Mouse (Mus musculus): ENCODE results near the gene Bckdhb. TPM values are rescaled to one million over a fixed set of nuclear protein-coding genes. Genes with fewer than 3 reads are reported as not detected.
A peak's percentile ranks its signal among the peaks of the same experiment; 100 is the strongest.
"Not testable (repeated sequence)": the region's sequence is repeated elsewhere in the genome, so short reads cannot be mapped to it uniquely, and the experiment has no call there.

The Bckdhb gene
- polyA plus RNA-seq, 1 experiment from 2014 or later, result 54.8 TPM

DNA sequence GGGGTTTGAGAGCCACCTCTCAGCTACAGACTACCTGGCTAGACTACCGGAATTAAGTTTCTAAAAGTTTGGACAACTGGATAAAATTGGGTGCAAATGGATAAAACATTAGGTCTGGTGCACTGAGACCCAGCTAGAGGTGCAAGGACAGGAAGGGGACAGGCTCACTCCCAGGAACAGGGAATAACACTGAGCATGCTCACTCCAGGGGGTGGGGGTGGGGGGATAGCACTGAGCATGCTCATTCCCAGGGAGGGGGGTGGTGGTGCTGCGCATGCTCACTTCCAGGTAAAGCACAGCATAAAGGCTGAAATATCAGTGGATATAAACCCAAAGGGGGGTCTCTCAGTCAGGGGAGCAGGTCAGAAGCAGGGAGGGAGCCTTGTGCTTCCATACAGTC, 120.7 kb downstream of the Bckdhb start:
- 95% methylated on average over 2 of the region's 2 CpGs for WGBS
- no peaks in the 10 kb centered on the region for H3K36me3 ChIP-seq (ENCODE audit: control insufficient read depth, insufficient read depth, low read length)
- H3K27ac ChIP-seq (ENCODE audit: low read depth, low read length), result no peak overlapping the region
- ATAC-seq (ENCODE audit: insufficient read depth, low FRiP score, low TSS enrichment) (no peak; the same call in 1 of the 2 replicates), DNase-seq (ENCODE audit: low spot score) (no peak)
- H3K4me2 ChIP-seq (ENCODE audit: low read depth), result no peak overlapping the region
- H3K4me1 ChIP-seq (ENCODE audit: control insufficient read depth, insufficient read depth, low read length), result no peaks in the 10 kb centered on the region
- no peak overlapping the region for H3K9ac ChIP-seq (ENCODE audit: low read length)
- no peak overlapping the region for H3K4me3 ChIP-seq (ENCODE audit: low read depth, low read length)
- no peaks in the 10 kb centered on the region for H3K9me3 ChIP-seq (ENCODE audit: control insufficient read depth, low read length)
- no peaks in the 10 kb centered on the region for H3K27me3 ChIP-seq (ENCODE audit: control insufficient read depth, insufficient read depth, low read length)

DNA sequence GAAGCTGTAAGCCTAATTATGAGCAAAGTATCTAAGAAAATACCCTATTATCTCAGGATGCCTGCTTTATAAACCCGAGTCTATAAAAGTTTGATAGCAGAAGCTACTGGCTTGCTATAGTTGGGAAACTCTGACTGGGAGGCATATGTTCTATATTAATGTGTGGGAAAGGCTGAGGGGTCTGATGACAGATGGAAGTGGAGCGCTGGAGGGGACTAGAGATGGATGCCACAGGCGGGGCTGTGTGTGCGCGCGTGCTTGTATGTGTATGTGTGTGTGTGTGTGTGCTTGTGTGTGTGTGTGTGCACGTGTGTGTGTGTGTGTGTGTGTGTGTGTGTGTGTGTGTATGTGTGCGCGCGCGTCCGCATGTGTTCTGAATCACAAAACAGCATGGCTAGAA, 121.4 kb downstream of the Bckdhb start:
- Histone ChIP-seq H3K27me3 (ENCODE audit: control insufficient read depth, insufficient read depth, low read length) (no peaks in the 10 kb centered on the region), H3K9ac (ENCODE audit: low read length) (no peak overlapping the region), H3K4me2 (ENCODE audit: low read depth) (no peak overlapping the region), H3K9me3 (ENCODE audit: control insufficient read depth, low read length) (no peaks in the 10 kb centered on the region), H3K36me3 (ENCODE audit: control insufficient read depth, insufficient read depth, low read length) (no peaks in the 10 kb centered on the region), H3K27ac (ENCODE audit: low read depth, low read length) (no peak overlapping the region), H3K4me3 (ENCODE audit: low read depth, low read length) (no peak overlapping the region), H3K4me1 (ENCODE audit: control insufficient read depth, insufficient read depth, low read length) (no peaks in the 10 kb centered on the region)
- DNase-seq (ENCODE audit: low spot score) (peak; percentile 36), ATAC-seq (ENCODE audit: insufficient read depth, low FRiP score, low TSS enrichment) (no peak)
- WGBS, result 75% methylated on average over 12 of the region's 12 CpGs

- H3K27ac ChIP-seq (ENCODE audit: low read depth, low read length), result no peak overlapping the region
- no peaks in the 10 kb centered on the region for H3K36me3 ChIP-seq (ENCODE audit: control insufficient read depth, insufficient read depth, low read length)
- H3K4me3 ChIP-seq (ENCODE audit: low read depth, low read length), result no peak overlapping the region
- WGBS, result 71% methylated on average over 4 of the region's 4 CpGs
- H3K9me3 ChIP-seq (ENCODE audit: control insufficient read depth, low read length), result no peaks in the 10 kb centered on the region
- no peak for DNase-seq (ENCODE audit: low spot score)
- H3K4me1 ChIP-seq (ENCODE audit: control insufficient read depth, insufficient read depth, low read length), result no peaks in the 10 kb centered on the region
- ATAC-seq (ENCODE audit: insufficient read depth, low FRiP score, low TSS enrichment), result no peak
- no peaks in the 10 kb centered on the region for H3K27me3 ChIP-seq (ENCODE audit: control insufficient read depth, insufficient read depth, low read length)
- no peak overlapping the region for H3K4me2 ChIP-seq (ENCODE audit: low read depth)
- no peak overlapping the region for H3K9ac ChIP-seq (ENCODE audit: low read length)
These were observed 122.0 kb downstream of the Bckdhb start for GRCm38 (mm10) chr9:84046961-84047360.

DNA sequence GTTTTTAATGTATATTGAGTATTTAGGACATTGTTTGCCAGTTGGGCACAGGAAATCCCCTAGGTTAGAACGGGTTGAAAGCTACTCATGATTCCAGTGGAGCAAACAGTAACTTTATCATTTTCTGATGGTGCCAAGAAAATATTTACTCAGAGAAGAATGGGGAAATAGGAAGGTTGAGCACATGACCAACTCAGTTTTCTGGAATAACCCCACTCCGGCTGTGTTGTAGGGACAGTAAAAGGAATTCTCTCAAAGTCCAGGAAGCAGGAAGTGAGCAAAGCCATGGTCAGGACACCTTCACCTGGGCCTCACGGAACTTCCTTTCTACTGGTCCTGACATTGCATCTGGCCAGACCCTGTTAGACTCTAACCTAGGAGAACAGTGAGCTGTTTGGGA, 122.5 kb downstream of the Bckdhb start:
- WGBS, result 91% methylated on average over 3 of the region's 3 CpGs
- ATAC-seq (ENCODE audit: insufficient read depth, low FRiP score, low TSS enrichment), result no peak
- Histone ChIP-seq H3K4me1 (ENCODE audit: control insufficient read depth, insufficient read depth, low read length) (no peaks in the 10 kb centered on the region), H3K36me3 (ENCODE audit: control insufficient read depth, insufficient read depth, low read length) (no peaks in the 10 kb centered on the region), H3K27ac (ENCODE audit: low read depth, low read length) (no peak overlapping the region), H3K4me2 (ENCODE audit: low read depth) (no peak overlapping the region), H3K4me3 (ENCODE audit: low read depth, low read length) (no peak overlapping the region), H3K27me3 (ENCODE audit: control insufficient read depth, insufficient read depth, low read length) (no peaks in the 10 kb centered on the region), H3K9ac (ENCODE audit: low read length) (no peak overlapping the region), H3K9me3 (ENCODE audit: control insufficient read depth, low read length) (no peaks in the 10 kb centered on the region)
- DNase-seq (ENCODE audit: low spot score), result no peak

- H3K27me3 ChIP-seq (ENCODE audit: control insufficient read depth, insufficient read depth, low read length), result no peaks in the 10 kb centered on the region
- H3K4me3 ChIP-seq (ENCODE audit: low read depth, low read length), result no peak overlapping the region
- H3K4me1 ChIP-seq (ENCODE audit: control insufficient read depth, insufficient read depth, low read length), result no peaks in the 10 kb centered on the region
- ATAC-seq (ENCODE audit: insufficient read depth, low FRiP score, low TSS enrichment) (no peak), DNase-seq (ENCODE audit: low spot score) (no peak)
- no peak overlapping the region for H3K27ac ChIP-seq (ENCODE audit: low read depth, low read length)
- WGBS, result 68% methylated on average over 1 of the region's 1 CpGs
- H3K9ac ChIP-seq (ENCODE audit: low read length), result no peak overlapping the region
- H3K4me2 ChIP-seq (ENCODE audit: low read depth), result no peak overlapping the region
- H3K36me3 ChIP-seq (ENCODE audit: control insufficient read depth, insufficient read depth, low read length), result no peaks in the 10 kb centered on the region
- H3K9me3 ChIP-seq (ENCODE audit: control insufficient read depth, low read length), result no peaks in the 10 kb centered on the region
These were observed 124.2 kb downstream of the Bckdhb start for GRCm38 (mm10) chr9:84049142-84049541.

GRCm38 (mm10) chr9:84050867-84051635, 126.1 kb downstream of the Bckdhb start:
- Histone ChIP-seq H3K27me3 (ENCODE audit: control insufficient read depth, insufficient read depth, low read length) (no peaks in the 10 kb centered on the region), H3K9ac (ENCODE audit: low read length) (no peak overlapping the region), H3K4me1 (ENCODE audit: control insufficient read depth, insufficient read depth, low read length) (no peaks in the 10 kb centered on the region), H3K36me3 (ENCODE audit: control insufficient read depth, insufficient read depth, low read length) (no peaks in the 10 kb centered on the region), H3K9me3 (ENCODE audit: control insufficient read depth, low read length) (no peaks in the 10 kb centered on the region), H3K27ac (ENCODE audit: low read depth, low read length) (no peak overlapping the region), H3K4me2 (ENCODE audit: low read depth) (no peak overlapping the region), H3K4me3 (ENCODE audit: low read depth, low read length) (no peak overlapping the region)
- ATAC-seq (ENCODE audit: insufficient read depth, low FRiP score, low TSS enrichment) (no peak), DNase-seq (ENCODE audit: low spot score) (no peak)
- WGBS, result 80% methylated on average over 18 of the region's 18 CpGs

GRCm38 (mm10) chr9:84055125-84055807, 130.3 kb downstream of the Bckdhb start:
- Histone ChIP-seq H3K4me2 (ENCODE audit: low read depth) (no peak overlapping the region), H3K9ac (ENCODE audit: low read length) (no peak overlapping the region), H3K4me1 (ENCODE audit: control insufficient read depth, insufficient read depth, low read length) (no peaks in the 10 kb centered on the region), H3K27ac (ENCODE audit: low read depth, low read length) (no peak overlapping the region), H3K4me3 (ENCODE audit: low read depth, low read length) (no peak overlapping the region), H3K9me3 (ENCODE audit: control insufficient read depth, low read length) (no peaks in the 10 kb centered on the region), H3K36me3 (ENCODE audit: control insufficient read depth, insufficient read depth, low read length) (no peaks in the 10 kb centered on the region), H3K27me3 (ENCODE audit: control insufficient read depth, insufficient read depth, low read length) (no peaks in the 10 kb centered on the region)
- ATAC-seq (ENCODE audit: insufficient read depth, low FRiP score, low TSS enrichment) (no peak), DNase-seq (ENCODE audit: low spot score) (no peak)
- 78% methylated on average over 7 of the region's 7 CpGs for WGBS

- ATAC-seq (ENCODE audit: insufficient read depth, low FRiP score, low TSS enrichment); H3K9me3 ChIP-seq (ENCODE audit: control insufficient read depth, low read length); DNase-seq (ENCODE audit: low spot score); H3K9ac ChIP-seq (ENCODE audit: low read length); H3K27ac ChIP-seq (ENCODE audit: low read depth, low read length); H3K4me2 ChIP-seq (ENCODE audit: low read depth); H3K4me1 ChIP-seq (ENCODE audit: control insufficient read depth, insufficient read depth, low read length); H3K4me3 ChIP-seq (ENCODE audit: low read depth, low read length); H3K36me3 ChIP-seq (ENCODE audit: control insufficient read depth, insufficient read depth, low read length); H3K27me3 ChIP-seq (ENCODE audit: control insufficient read depth, insufficient read depth, low read length): not testable (repeated sequence)
- 85% methylated on average over 4 of the region's 4 CpGs for WGBS
These were observed 135.8 kb downstream of the Bckdhb start for GRCm38 (mm10) chr9:84060781-84061180.

GRCm38 (mm10) chr9:84063617-84064016, 138.7 kb downstream of the Bckdhb start:
- WGBS, result 92% methylated on average over 3 of the region's 3 CpGs
- H3K4me3 ChIP-seq (ENCODE audit: low read depth, low read length), result no peak overlapping the region
- DNase-seq (ENCODE audit: low spot score) (no peak), ATAC-seq (ENCODE audit: insufficient read depth, low FRiP score, low TSS enrichment) (no peak)
- H3K9me3 ChIP-seq (ENCODE audit: control insufficient read depth, low read length), result no peaks in the 10 kb centered on the region
- no peak overlapping the region for H3K4me2 ChIP-seq (ENCODE audit: low read depth)
- H3K27ac ChIP-seq (ENCODE audit: low read depth, low read length), result no peak overlapping the region
- H3K36me3 ChIP-seq (ENCODE audit: control insufficient read depth, insufficient read depth, low read length), result no peaks in the 10 kb centered on the region
- H3K27me3 ChIP-seq (ENCODE audit: control insufficient read depth, insufficient read depth, low read length), result no peaks in the 10 kb centered on the region
- no peaks in the 10 kb centered on the region for H3K4me1 ChIP-seq (ENCODE audit: control insufficient read depth, insufficient read depth, low read length)
- H3K9ac ChIP-seq (ENCODE audit: low read length), result no peak overlapping the region

Measured in neural tube, embryonic 11.5 days (tissue).